Mouse (Mus musculus) CD8-positive naive resting alpha-beta T cell, adult 2 months (primary cell): ENCODE measurements around the gene Aprt.

Experiments
- DNase-seq, 2 experiments: peaks; one replicate each; pipeline ENCODE4 v3.0.0; 2022; ENCODE audit warnings: low read depth in 2 of 2, low spot score in 2 of 2

Gene Aprt

DNA sequence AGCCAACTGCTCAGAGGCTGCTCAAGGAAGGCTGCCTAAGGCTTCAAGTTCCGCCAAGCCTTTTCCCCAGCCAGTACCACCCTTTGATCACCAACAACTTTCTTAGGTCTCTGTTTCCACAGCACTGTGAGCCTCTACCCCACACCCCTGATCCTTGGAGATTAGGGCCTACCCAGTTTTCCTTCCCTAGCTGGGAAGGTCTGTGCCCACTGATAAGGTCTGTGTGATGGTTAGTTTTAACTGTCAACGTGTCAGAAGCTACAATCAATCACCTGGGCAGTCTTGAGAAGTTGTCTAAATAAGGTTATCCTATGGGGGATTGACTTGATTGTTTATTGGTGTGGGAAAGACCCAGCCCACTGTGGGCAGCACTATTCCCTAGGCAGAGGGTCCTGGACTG is 38.9 kb downstream of the Aprt start:
- no peak for DNase-seq

DNA sequence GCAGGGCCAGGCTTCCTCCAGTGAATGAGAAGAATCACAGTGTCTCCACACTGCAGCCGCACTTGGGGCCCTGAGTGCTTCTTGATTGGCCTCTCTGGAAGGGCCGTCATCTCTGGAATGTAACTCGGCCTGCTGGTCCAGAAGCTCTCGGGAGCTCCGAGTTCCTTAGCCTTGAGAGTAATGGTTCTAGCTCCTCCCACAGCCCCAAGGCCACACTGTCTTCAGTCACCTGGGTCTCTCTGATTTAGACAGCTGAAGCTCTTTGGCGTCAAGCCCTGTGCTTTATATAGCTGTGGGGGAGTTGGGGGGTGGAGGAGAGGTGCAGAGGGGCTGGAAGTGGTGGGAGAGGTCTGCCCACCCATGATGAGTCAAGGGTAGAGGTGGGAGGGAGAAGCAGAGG is 39.7 kb downstream of the Aprt start:
- no peak for DNase-seq

DNA sequence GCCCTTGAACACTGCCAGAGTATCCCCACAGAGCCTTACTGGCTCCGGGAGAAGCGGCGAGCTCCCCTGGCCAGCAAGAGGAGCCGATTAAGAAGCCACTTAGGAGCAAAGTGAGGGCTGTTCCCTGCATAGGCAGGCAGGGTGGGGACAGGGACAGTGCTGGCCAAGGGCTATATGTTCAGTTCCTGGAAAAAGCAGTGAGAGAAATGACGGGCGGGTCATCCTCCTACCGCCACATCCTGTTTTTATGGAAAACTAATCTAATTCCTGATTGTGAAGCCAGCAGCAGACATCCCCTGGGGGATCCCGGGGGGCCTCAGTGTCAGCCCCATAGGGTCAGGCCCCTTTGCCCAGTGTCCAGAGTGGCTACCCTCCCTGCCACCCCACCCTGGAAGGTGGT is 45.4 kb downstream of the Aprt start:
- DNase-seq: no peak

DNA sequence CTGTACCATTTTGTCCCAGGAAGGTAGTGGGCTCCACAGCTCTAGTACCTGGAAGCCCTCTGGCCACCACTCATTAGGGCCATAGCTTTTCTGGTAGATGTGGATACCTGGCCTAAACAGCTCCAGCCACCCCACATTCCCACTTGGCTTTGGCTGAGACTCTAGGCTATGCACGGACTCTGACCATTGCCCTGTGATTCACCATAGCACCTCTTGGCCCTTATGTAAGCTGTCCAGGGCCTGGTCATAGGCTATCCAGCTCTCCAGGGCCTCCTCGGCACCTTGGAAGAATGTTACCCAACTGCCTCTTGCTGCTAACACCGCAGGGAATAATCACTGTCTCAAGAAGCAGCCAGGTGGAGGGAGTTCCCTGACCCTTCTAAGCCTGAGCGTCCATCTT is 47.5 kb downstream of the Aprt start:
- DNase-seq: no peak

DNA sequence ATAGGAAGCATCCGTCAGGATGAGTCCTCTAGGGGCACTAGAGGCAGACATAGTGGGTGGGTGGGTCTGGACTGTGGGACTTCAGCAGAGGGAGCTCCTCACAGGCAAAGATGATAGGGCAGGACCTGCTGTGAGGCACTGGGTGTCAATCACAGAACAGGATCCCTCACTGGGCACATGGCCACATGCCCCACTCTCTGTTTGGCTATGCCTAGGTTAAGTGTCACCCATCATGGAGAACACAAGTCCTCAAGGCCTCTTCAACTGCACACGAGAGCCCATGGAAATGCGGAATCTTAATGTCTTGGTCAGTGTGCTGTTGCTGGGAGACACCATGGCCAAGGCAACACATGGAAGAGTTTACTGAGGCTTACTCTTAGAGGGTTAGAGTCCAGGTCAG is 48.8 kb downstream of the Aprt start:
- no peak for DNase-seq

DNA sequence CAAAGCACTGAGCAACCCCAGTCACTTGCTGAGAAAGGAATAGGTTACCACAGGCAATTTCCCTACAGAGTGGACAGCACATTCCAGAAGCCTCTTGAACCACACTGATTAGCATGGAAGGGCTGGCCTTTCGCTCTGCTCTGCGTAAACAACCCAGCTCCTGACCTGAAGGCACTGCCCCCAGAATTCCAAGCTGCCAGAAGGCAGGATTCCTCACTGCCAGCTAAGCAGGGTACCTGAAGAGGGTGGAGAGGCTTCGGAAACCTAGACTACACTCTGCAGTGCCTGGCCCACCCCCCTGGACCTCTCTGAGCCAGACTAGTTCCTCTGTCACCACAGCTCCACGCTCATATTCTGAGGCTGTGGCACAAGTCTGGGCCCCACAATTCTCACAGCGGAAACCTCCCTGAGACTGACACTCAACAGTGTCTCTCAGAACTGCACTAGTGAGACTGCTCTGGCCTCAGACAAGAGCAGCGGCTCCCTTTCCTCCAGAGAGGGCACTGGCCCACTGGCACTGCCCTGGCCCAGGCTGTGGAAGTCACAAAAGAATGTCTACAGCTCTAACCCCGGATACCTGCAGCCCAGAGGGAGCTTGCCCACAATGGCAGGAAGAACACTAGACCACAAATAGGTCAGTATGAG is 50.1 kb downstream of the Aprt start:
- DNase-seq: no peak

DNA sequence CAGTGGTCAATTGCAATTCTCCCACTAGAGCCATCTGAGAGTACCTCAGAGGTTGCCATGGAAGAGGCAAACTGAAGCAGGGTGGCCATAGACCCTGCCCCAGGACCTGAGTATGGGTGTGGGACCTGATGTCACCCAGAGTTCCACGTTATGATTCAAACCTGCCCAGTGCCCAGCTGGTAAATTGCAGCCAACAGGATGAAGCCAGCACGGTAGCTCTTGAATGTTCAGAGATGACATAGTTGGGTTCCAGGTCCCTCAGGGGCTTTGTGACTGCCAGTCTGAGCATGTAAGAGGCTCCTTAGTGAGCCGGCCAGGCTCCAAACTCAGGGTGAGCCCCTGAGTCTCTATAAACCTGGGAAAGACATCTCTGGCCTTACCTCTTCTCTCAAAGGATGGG is 50.6 kb downstream of the Aprt start:
- no peak for DNase-seq

DNA sequence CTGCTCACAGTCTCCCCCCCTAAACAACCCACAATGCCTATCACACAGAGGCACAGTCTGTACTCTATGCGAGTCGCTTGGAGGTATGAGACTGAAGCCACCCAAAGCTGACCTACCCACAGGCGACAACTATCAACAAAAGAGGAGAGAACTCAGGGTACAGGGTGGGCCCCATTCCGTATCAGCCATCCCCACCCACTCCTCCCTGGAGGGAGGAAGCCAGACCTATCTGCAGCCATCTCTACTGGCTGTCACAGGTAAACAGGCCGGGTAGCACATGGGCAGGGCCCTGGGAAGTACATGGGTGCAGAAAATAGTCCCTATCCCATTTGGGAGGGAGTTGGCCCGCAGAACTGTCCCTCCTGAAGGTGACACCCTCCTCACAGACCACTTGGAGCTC is 51.7 kb downstream of the Aprt start:
- DNase-seq: no peak
